Mouse (Mus musculus) liver, embryonic 12.5 days (tissue): ENCODE measurements around the gene Ghsr. TPM values are rescaled to one million over a fixed set of nuclear protein-coding genes. Genes with fewer than 3 reads are reported as not detected.
A peak's percentile ranks its signal among the peaks of the same experiment; 100 is the strongest.
"Not testable (repeated sequence)": the region's sequence is repeated elsewhere in the genome, so short reads cannot be mapped to it uniquely, and the experiment has no call there.

Experiments
- ATAC-seq: fragments of 200-750 bp; cut with Nextera tagmentation; 2 replicates; pipeline ENCODE4 v1.8.0; 2017; ENCODE audit warnings: moderate number of reproducible peaks, mild to moderate bottlenecking, moderate library complexity
- H3K27ac ChIP-seq: fragments of 300-500 bp; sonication (generic); 2 replicates; pipeline ENCODE4 v1.5.1; 2016; ENCODE audit warnings: mild to moderate bottlenecking
- H3K27me3 ChIP-seq: fragments of 300-500 bp; sonication (generic); replicated peaks from 2 replicates; pipeline ENCODE4 v1.6.1; 2016; ENCODE audit warnings: mild to moderate bottlenecking, moderate library complexity
- H3K36me3 ChIP-seq: fragments of 300-500 bp; sonication (generic); 2 replicates; pipeline ENCODE4 v1.6.1; 2016; ENCODE audit warnings: mild to moderate bottlenecking, moderate library complexity
- H3K4me1 ChIP-seq: fragments of 300-500 bp; sonication (generic); 2 replicates; pipeline ENCODE4 v1.6.1; 2016
- H3K4me2 ChIP-seq: fragments of 300-500 bp; sonication (generic); 2 replicates; pipeline ENCODE4 v1.6.1; 2016; ENCODE audit warnings: mild to moderate bottlenecking, moderate library complexity
- H3K4me3 ChIP-seq: fragments of 300-500 bp; sonication (generic); 2 replicates; pipeline ENCODE4 v1.5.1; 2016; ENCODE audit warnings: mild to moderate bottlenecking, moderate library complexity
- H3K9ac ChIP-seq: fragments of 300-500 bp; sonication (generic); 2 replicates; pipeline ENCODE4 v1.6.1; 2016; ENCODE audit warnings: mild to moderate bottlenecking, moderate library complexity
- H3K9me3 ChIP-seq: fragments of 300-500 bp; sonication (generic); replicated peaks from 2 replicates; pipeline ENCODE4 v1.6.1; 2016; ENCODE audit warnings: mild to moderate bottlenecking, moderate library complexity
- WGBS: fragments of 180-500 bp; shearing (Covaris S2); methylation state at CpG from one replicate; pipeline ENCODE4 v1.1.7; 2016; ENCODE audit not compliant: insufficient replicate concordance; 5-methylcytosine and 5-hydroxymethylcytosine counted together
- polyA plus RNA-seq: library from polyadenylated mRNA; unstranded; fragments of >200 nt; fragmentation: Nextera tagmentation; extraction: Ambion mirVana; gene quantifications from 2 replicates; pipeline ENCODE4 v1.2.1, GENCODE M21; 2016

The Ghsr gene
- polyA plus RNA-seq, 1 experiment from 2014 or later, result not detected

DNA sequence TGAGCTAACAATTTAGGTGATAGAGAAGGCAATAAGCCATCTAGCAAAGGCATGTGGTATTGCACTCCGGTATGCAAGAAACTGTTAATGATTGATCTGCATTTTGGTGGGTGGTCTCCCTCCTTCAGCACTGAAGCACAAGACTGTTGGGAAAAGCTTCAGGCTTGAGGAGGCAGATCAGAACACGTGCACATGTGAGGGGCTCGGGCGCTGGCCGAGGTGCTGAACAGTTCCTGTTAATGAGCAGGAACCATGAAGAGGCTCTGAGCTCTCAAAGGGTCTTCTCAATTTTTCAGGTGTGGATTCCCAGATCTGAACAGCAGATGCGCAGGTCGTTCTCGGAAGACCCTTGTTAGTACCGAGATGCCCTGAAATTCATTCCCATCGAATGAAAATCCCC, 1.0 kb upstream of the Ghsr start:
- 5% methylated on average over 10 of the region's 10 CpGs for WGBS
- Histone ChIP-seq H3K4me3 (no peak overlapping the region), H3K9me3 (no peaks in the 10 kb centered on the region), H3K9ac (no peak overlapping the region), H3K4me1 (no peaks in the 10 kb centered on the region), H3K36me3 (no peaks in the 10 kb centered on the region), H3K4me2 (no peak overlapping the region), H3K27ac (no peak overlapping the region), H3K27me3 (peaks cover 52% of the 10 kb centered on the region)
- ATAC-seq, result no peak

DNA sequence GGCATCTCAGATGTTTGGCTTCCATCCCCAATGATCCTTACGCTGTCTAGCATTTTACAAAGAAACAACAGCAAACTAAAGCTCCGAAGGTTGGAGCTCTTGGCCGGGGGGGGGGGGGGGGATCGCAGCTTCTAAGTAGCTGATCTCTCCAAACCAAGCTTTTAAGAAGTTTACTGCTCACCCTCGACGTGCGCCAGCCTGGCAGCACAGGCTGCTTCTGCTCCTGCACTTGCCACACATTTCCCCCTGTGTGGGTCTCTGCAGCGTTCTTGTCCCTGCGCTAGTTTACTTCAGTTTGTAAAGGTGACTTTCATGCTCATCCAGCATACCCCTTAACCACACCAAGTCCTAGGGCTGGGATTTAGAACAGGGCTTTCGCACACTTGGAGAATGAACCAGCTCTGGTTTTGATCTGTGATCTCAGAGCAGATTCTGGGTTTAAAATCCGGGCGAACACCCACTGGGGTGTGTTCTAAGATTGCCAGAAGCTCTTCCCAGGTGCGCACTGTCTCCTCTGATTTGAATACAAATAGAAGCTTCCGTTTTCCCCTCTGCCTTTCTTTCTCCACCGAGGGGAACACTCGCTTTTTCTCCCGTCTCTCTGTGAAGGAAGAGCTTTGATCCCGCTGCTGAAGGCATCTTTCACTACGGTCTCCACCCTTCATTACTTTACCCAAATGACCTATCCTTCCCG, 422 bp upstream of the Ghsr start:
- ATAC-seq, result no peak
- no peaks in the 10 kb centered on the region for H3K9me3 ChIP-seq
- H3K4me3 ChIP-seq, result no peak overlapping the region
- 6% methylated on average over 20 of the region's 20 CpGs for WGBS
- no peak overlapping the region for H3K27ac ChIP-seq
- H3K4me1 ChIP-seq, result no peaks in the 10 kb centered on the region
- no peak overlapping the region for H3K4me2 ChIP-seq
- peaks cover 54% of the 10 kb centered on the region for H3K27me3 ChIP-seq
- H3K36me3 ChIP-seq, result no peaks in the 10 kb centered on the region
- H3K9ac ChIP-seq, result no peak overlapping the region

DNA sequence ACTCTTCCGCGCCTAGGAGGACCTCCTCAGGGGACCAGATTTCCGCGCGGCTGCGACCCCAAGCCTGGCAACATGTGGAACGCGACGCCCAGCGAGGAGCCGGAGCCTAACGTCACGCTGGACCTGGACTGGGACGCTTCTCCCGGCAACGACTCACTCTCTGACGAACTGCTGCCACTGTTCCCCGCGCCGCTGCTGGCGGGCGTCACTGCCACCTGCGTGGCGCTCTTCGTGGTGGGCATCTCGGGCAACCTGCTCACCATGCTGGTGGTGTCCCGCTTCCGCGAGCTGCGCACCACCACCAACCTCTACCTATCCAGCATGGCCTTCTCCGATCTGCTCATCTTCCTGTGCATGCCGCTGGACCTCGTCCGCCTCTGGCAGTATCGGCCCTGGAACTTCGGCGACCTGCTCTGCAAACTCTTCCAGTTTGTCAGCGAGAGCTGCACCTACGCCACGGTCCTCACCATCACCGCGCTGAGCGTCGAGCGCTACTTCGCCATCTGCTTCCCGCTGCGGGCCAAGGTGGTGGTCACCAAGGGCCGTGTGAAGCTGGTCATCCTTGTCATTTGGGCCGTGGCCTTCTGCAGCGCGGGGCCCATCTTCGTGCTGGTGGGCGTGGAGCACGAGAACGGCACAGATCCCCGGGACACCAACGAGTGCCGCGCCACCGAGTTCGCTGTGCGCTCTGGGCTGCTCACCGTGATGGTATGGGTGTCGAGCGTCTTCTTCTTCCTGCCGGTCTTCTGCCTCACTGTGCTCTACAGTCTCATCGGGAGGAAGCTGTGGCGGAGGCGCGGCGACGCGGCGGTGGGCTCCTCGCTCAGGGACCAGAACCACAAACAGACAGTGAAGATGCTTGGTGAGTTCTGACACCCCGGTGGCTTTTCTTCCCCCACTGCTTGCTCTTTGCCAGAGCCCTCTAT, 837 bp downstream of the Ghsr start:
- peak overlapping the region; percentile 25; the same call in 1 of the 2 replicates for H3K4me2 ChIP-seq

DNA sequence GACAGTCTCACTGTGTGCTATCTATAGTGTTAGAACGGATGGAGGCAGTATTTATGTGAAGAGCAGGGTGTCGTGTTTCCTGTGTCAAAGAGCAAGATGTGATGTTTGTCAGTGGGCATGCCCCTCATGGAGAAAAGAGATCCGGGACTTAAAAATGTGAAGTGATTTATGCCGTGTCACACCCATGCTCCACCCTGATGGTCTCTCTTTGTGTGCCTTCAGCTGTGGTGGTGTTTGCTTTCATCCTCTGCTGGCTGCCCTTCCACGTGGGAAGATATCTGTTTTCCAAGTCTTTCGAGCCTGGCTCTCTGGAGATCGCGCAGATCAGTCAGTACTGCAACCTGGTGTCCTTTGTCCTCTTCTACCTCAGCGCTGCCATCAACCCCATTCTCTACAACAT, 3.2 kb downstream of the Ghsr start:
- H3K36me3 ChIP-seq, result no peaks in the 10 kb centered on the region
- no peak overlapping the region for H3K9ac ChIP-seq
- H3K27ac ChIP-seq, result no peak overlapping the region
- no peak for ATAC-seq
- H3K4me2 ChIP-seq, result no peak overlapping the region
- H3K4me1 ChIP-seq, result no peaks in the 10 kb centered on the region
- 43% methylated on average over 9 of the region's 9 CpGs for whole genome bisulfite sequencing
- H3K27me3 ChIP-seq, result peaks cover 54% of the 10 kb centered on the region
- H3K4me3 ChIP-seq, result no peak overlapping the region
- H3K9me3 ChIP-seq, result no peaks in the 10 kb centered on the region

More for the DNA sequence above, 837 bp downstream of the Ghsr start:
- no peaks in the 10 kb centered on the region for H3K9me3 ChIP-seq
- ATAC-seq, result no peak
- H3K4me3 ChIP-seq, result no peak overlapping the region
- H3K9ac ChIP-seq, result no peak overlapping the region
- H3K27ac ChIP-seq, result no peak overlapping the region
- WGBS, result 4% methylated on average over 77 of the region's 77 CpGs
- H3K4me1 ChIP-seq, result no peaks in the 10 kb centered on the region
- H3K36me3 ChIP-seq, result no peaks in the 10 kb centered on the region
- H3K27me3 ChIP-seq, result peaks cover 54% of the 10 kb centered on the region

DNA sequence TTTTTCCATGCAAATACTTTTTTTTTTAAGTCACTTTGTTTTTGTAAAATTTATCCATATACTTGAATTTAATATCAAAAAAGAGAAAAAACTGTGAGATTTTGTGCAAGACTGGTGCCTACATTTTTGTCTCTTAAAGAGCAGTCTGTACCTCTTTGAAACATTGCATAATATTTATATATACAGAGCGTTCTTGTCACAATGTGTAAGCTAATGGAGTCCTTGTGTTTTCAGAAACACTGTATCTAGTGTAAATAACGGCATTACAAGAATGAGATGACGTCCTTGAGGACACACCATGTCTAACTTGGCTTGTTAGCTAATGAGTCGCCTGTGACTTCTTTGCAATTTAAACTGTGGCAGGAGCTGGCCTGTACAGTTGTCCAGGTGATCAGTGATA, 6.8 kb downstream of the Ghsr start:
- no peak for ATAC-seq
- Histone ChIP-seq H3K4me2 (no peak overlapping the region), H3K4me3 (no peak overlapping the region), H3K9me3 (no peaks in the 10 kb centered on the region), H3K27ac (no peak overlapping the region), H3K9ac (no peak overlapping the region), H3K27me3 (peaks cover 21% of the 10 kb centered on the region), H3K4me1 (no peaks in the 10 kb centered on the region), H3K36me3 (no peaks in the 10 kb centered on the region)
- 55% methylated on average over 4 of the region's 4 CpGs for WGBS

DNA sequence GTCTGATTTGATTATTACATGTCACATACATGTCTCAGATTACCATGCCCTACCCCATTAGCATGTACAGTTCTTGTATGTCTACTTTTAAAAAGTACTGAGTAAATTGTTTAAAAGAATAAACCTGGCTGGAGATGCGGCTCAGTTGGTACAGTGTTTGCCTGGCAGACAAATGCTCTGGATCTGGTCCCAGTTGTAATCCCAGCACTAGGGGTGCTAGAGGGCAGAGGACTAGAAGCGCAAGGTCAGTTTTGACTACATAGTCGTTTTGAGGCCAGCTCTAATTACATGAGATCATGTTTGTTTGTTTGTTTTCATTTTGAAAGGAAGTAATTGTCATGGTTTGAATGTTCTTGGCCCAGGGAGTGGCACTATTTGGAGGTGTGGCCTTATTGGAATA, 13.7 kb downstream of the Ghsr start:
- Histone ChIP-seq H3K9ac (no peak overlapping the region), H3K27me3 (no peaks in the 10 kb centered on the region), H3K4me1 (no peaks in the 10 kb centered on the region), H3K4me3 (no peak overlapping the region), H3K27ac (no peak overlapping the region), H3K9me3 (no peaks in the 10 kb centered on the region), H3K36me3 (no peaks in the 10 kb centered on the region), H3K4me2 (no peak overlapping the region)
- WGBS, result 52% methylated on average over 3 of the region's 3 CpGs
- no peak for ATAC-seq

DNA sequence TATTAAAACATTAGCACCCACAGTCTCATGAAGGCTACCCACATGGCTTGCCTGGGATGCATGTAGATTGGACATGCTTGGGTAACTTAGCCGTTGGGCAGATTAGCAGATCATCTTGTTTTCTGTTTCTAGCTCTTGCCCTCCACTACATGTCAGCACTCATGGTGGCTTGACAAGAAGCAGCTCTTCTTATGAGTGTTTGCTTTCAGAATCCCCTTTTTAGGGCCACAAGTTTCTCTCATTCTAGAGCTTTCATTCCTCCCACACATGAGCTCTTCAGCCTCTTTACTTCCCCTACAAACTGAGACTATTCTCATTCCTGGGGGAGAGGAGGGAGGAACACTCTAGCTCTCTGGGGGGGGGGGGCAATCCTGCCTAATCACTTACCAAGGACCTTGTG, 18.8 kb downstream of the Ghsr start:
- H3K27ac ChIP-seq, result no peak overlapping the region
- no peaks in the 10 kb centered on the region for H3K36me3 ChIP-seq
- H3K4me2 ChIP-seq, result no peak overlapping the region
- no peaks in the 10 kb centered on the region for H3K9me3 ChIP-seq
- no peaks in the 10 kb centered on the region for H3K27me3 ChIP-seq
- no peak overlapping the region for H3K4me3 ChIP-seq
- H3K9ac ChIP-seq, result no peak overlapping the region
- H3K4me1 ChIP-seq, result no peaks in the 10 kb centered on the region
- 65% methylated on average over 1 of the region's 1 CpGs for WGBS
- ATAC-seq, result no peak

DNA sequence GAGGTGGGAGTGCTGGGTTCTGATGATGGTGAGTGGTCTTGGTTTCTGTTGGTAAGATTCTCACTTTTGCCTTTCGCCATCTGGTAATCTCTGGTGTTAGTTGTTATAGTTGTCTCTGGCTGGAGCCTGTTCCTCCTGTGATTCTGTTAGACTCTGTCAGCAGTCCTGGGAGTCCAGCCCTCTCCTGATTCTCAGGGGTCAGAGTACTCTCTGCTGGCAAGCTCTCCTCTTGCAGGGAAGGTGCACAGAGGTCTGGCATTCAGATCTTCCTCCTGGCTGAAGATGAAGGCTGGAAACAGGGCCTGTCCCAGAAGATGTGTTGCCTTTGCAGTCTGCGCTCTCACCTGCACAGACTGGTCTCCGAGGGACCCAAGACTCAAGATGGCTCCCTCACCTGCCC, 29.8 kb downstream of the Ghsr start:
- not testable (repeated sequence) for ATAC-seq, H3K9ac ChIP-seq, H3K9me3 ChIP-seq, H3K27me3 ChIP-seq, H3K4me3 ChIP-seq, H3K27ac ChIP-seq, H3K36me3 ChIP-seq, H3K4me2 ChIP-seq, H3K4me1 ChIP-seq
- WGBS, result 74% methylated on average over 3 of the region's 3 CpGs

DNA sequence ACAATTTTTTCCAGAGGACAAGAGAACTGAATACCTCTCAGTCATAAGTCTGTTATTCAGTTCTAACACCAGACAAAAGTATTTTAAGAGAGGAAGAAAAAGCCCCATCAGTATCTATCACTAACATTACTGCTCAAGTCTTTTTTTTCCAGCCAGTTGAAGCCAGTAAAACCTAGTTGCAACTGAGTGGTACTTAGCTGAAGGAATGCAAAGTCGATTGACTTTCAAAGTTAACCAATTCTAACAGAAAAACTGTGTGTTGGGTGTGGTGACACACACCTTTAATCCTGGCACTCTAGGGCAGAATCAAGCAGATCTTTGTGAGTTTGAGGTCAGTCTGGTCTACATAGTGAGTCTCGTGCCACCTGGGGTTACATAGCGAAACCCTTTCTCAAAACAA, 35.3 kb downstream of the Ghsr start:
- H3K4me2 ChIP-seq, result no peak overlapping the region
- H3K27ac ChIP-seq, result no peak overlapping the region
- H3K9me3 ChIP-seq, result no peaks in the 10 kb centered on the region
- H3K27me3 ChIP-seq, result no peaks in the 10 kb centered on the region
- ATAC-seq, result no peak
- no peak overlapping the region for H3K4me3 ChIP-seq
- H3K36me3 ChIP-seq, result no peaks in the 10 kb centered on the region
- WGBS, result 64% methylated on average over 3 of the region's 3 CpGs
- H3K9ac ChIP-seq, result no peak overlapping the region
- no peaks in the 10 kb centered on the region for H3K4me1 ChIP-seq

DNA sequence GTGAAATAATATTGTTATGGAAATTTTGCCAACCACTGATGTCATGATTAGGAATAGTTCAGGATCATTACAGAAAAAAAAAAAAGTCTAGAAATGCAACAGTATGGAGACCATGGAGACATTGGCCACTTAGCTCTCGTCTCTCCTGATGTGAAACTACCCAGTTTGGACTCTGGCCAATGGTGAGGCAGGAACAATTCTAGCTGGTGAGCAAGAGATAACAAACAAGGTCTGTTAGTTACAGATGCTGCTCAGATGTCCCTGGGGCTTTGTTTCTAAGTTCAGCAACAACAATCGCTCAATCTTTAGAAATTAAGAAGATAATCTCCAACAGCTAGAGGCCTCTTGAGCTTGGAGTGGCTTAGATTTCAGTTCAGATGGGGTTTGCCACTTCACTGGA, 37.4 kb downstream of the Ghsr start:
- Histone ChIP-seq H3K36me3 (no peaks in the 10 kb centered on the region), H3K4me3 (no peak overlapping the region), H3K27ac (no peak overlapping the region), H3K4me2 (no peak overlapping the region), H3K4me1 (no peaks in the 10 kb centered on the region), H3K9ac (no peak overlapping the region), H3K9me3 (no peaks in the 10 kb centered on the region), H3K27me3 (no peaks in the 10 kb centered on the region)
- no peak for ATAC-seq
- WGBS, result 52% methylated on average over 2 of the region's 2 CpGs

DNA sequence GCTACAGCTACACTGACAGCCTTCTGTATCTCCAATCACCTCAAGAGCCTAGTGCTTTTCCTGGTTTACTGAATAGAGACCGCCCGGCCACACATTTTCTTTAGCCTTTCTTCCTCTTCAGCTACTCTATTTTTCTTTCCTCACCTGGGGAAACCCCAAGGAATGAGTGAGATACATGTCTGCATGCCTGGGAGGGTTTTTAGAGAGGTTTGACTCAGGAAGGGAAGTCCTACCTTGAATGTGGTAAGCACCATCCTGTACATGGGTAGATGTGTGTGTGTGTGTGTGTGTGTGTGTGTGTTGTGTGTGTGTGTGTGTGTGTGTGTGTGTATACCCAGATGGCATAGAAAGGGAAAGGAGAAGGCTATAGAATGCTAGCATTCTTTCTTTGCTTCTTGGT, 40.1 kb downstream of the Ghsr start:
- 76% methylated on average over 2 of the region's 2 CpGs for WGBS

DNA sequence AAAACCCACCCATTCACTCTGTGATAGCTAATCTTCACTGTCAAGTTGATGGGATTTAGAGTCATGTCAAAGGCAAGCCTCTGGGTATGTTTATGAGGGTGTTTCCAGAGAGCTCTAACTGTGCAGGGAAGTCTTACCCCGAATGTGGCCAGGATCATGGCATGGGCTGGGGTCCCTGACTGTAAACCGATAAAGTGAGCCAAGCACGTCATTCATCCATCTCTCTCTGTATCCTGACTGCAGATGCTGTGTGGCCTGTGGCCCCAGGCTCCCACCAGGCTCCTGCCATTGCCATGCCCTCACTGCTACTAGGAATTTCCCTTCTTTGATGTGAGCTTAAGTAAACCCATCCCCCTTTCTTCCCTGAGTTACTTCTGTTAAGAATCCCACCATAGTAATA, 42.4 kb downstream of the Ghsr start:
- ATAC-seq, result no peak
- no peaks in the 10 kb centered on the region for H3K4me1 ChIP-seq

More for the DNA sequence above, 40.1 kb downstream of the Ghsr start:
- Histone ChIP-seq H3K4me3 (no peak overlapping the region), H3K4me2 (no peak overlapping the region), H3K27me3 (no peaks in the 10 kb centered on the region), H3K9me3 (no peaks in the 10 kb centered on the region), H3K9ac (no peak overlapping the region), H3K36me3 (peaks cover 2% of the 10 kb centered on the region; the same call in 1 of the 2 replicates), H3K27ac (no peak overlapping the region), H3K4me1 (no peaks in the 10 kb centered on the region)
- ATAC-seq, result no peak

More for the DNA sequence above, 42.4 kb downstream of the Ghsr start:
- no peak overlapping the region for H3K9ac ChIP-seq
- H3K9me3 ChIP-seq, result no peaks in the 10 kb centered on the region
- no peak overlapping the region for H3K4me2 ChIP-seq
- H3K36me3 ChIP-seq, result peaks cover 6% of the 10 kb centered on the region
- H3K27ac ChIP-seq, result no peak overlapping the region
- no peaks in the 10 kb centered on the region for H3K27me3 ChIP-seq
- WGBS, result 78% methylated on average over 3 of the region's 3 CpGs
- no peak overlapping the region for H3K4me3 ChIP-seq
